Mouse (Mus musculus): ENCODE measurements at regions not wholly inside any gene's neighbourhood (a gene's known extent, or its start where the extent isn't known, plus 50 kb on each side); places are given as distances from the start of the nearest gene placed in this dataset.

DNA sequence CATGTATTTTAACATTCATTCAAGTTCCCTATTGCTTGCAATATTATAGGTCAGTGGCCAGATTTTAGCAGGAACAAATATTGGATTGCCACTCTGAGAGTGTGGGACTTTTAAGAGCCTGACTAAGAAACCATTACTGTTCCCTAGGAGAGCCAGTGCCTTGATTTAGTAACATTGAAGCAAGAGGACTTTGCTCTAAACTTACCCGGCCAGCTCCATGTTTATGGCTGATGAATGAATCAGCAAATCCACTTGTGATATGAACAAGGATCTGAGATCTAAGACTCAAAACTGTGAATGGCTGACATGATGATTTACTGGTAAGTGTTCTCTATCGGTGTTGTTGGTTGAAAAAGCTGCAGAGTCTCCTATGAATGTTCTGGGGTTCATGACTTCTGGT lies 236.4 kb downstream of the Brinp2 start:
- Histone ChIP-seq H3K9ac (ENCODE audit: low read depth, low read length) (no peak overlapping the region), H3K27ac (ENCODE audit: low read depth, low read length) (no peak overlapping the region), H3K4me1 (ENCODE audit: control insufficient read depth, insufficient read depth, low read length) (no peaks in the 10 kb centered on the region), H3K4me3 (ENCODE audit: low read depth, low read length) (no peak overlapping the region), H3K9me3 (replicated peaks; ENCODE audit: control insufficient read depth, low read length) (no peaks in the 10 kb centered on the region), H3K27me3 (ENCODE audit: control insufficient read depth, insufficient read depth, low read length) (no peaks in the 10 kb centered on the region), H3K4me2 (no peak overlapping the region), H3K36me3 (ENCODE audit: control insufficient read depth, insufficient read depth, low read length) (no peaks in the 10 kb centered on the region)
- 76% methylated on average over 2 of the region's 2 CpGs for WGBS (ENCODE audit: insufficient replicate concordance)
- ATAC-seq (replicated peaks; ENCODE audit: insufficient number of reproducible peaks, low FRiP score, low TSS enrichment) = no peak

DNA sequence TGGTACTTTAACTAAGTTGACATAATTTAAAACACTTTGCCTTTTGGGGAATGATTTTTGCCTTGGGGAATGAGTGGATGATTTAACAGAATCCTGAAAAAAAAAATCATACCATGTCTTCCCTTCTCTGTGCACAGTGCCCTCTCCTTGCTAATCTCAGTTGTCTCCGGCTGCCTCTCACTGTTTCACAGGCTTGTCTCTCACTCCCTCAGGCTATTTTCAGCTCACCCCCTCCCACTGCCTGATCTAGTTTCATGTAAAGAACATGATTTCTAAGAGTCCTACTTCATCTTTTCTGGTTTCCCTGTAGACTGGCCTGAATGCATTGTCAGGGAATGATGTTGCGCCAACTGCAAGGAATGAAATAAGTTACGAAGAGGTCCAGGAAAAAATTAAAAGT lies 231.2 kb downstream of the Brinp2 start:
- H3K4me2 ChIP-seq = no peak overlapping the region
- WGBS (ENCODE audit: insufficient replicate concordance) = 61% methylated on average over 3 of the region's 3 CpGs

DNA sequence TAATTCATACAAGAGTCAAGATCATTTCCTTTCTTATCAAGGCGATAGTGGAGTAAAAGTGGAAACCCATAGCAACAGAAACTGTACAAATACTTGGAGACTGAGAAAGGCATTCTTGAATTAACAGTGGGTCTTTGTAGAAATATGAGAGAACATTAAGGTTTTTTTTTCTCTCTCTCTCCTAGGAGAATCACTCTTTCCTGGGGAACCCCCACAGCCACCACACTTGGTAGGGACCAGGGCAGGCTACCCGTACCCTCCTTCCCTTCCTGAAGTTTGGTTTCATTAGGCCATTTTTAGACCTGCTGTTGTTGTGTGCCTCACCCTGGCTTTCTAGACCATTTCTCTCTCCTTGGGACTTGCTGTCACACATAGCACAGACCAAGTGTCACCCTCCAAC lies 229.9 kb downstream of the Brinp2 start:
- Histone ChIP-seq H3K4me2 (no peak overlapping the region), H3K27me3 (ENCODE audit: control insufficient read depth, insufficient read depth, low read length) (no peaks in the 10 kb centered on the region), H3K4me1 (ENCODE audit: control insufficient read depth, insufficient read depth, low read length) (0 out of 2 replicates have a peak, but pooled peaks cover 3% of the 10 kb centered on the region), H3K27ac (ENCODE audit: low read depth, low read length) (no peak overlapping the region), H3K4me3 (ENCODE audit: low read depth, low read length) (no peak overlapping the region), H3K9me3 (replicated peaks; ENCODE audit: control insufficient read depth, low read length) (no peaks in the 10 kb centered on the region), H3K9ac (ENCODE audit: low read depth, low read length) (no peak overlapping the region), H3K36me3 (ENCODE audit: control insufficient read depth, insufficient read depth, low read length) (no peaks in the 10 kb centered on the region)
- ATAC-seq (replicated peaks; ENCODE audit: insufficient number of reproducible peaks, low FRiP score, low TSS enrichment) = no peak
- WGBS (ENCODE audit: insufficient replicate concordance) = 66% methylated on average over 2 of the region's 2 CpGs

More for the DNA sequence above, 231.2 kb downstream of the Brinp2 start:
- ATAC-seq (replicated peaks; ENCODE audit: insufficient number of reproducible peaks, low FRiP score, low TSS enrichment) = no peak
- Histone ChIP-seq H3K4me3 (ENCODE audit: low read depth, low read length) (no peak overlapping the region), H3K4me1 (ENCODE audit: control insufficient read depth, insufficient read depth, low read length) (0 out of 2 replicates have a peak, but pooled peaks cover 3% of the 10 kb centered on the region), H3K9me3 (replicated peaks; ENCODE audit: control insufficient read depth, low read length) (no peaks in the 10 kb centered on the region), H3K36me3 (ENCODE audit: control insufficient read depth, insufficient read depth, low read length) (no peaks in the 10 kb centered on the region), H3K9ac (ENCODE audit: low read depth, low read length) (no peak overlapping the region), H3K27ac (ENCODE audit: low read depth, low read length) (no peak overlapping the region), H3K27me3 (ENCODE audit: control insufficient read depth, insufficient read depth, low read length) (no peaks in the 10 kb centered on the region)

DNA sequence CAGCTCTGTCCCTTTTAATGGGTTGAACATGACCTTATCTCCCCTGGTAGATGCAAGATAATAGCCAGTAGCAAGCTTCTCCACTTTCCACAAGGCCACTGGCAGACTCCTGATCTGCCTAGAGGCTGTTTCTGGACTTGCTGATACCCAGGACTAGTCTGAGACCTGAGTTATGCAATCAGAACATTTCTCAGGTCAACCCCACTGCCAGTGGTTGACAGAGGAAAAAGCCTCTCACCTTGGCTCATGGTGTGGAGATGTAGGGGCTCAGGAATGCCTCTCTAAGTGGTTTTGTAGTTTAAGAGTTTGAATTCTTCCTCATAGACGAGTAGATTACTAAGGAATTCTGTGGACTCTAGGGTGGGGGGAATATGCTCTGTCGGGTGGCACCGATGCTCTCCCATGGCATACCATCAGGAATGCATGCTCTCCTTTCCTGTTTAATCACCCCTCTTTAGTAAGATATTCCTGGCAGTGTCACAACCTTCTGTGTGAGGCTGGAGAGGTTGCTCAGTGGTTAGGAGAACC lies 226.8 kb downstream of the Brinp2 start:
- no peaks in the 10 kb centered on the region for H3K36me3 ChIP-seq (ENCODE audit: control insufficient read depth, insufficient read depth, low read length)
- H3K9me3 ChIP-seq (replicated peaks; ENCODE audit: control insufficient read depth, low read length) = no peaks in the 10 kb centered on the region
- H3K4me2 ChIP-seq = no peak overlapping the region
- no peak overlapping the region for H3K27ac ChIP-seq (ENCODE audit: low read depth, low read length)
- WGBS (ENCODE audit: insufficient replicate concordance) = 62% methylated on average over 3 of the region's 3 CpGs
- 0 out of 2 replicates have a peak, but pooled peaks cover 3% of the 10 kb centered on the region for H3K4me1 ChIP-seq (ENCODE audit: control insufficient read depth, insufficient read depth, low read length)
- H3K9ac ChIP-seq (ENCODE audit: low read depth, low read length) = no peak overlapping the region
- H3K4me3 ChIP-seq (ENCODE audit: low read depth, low read length) = no peak overlapping the region
- no peak for ATAC-seq (replicated peaks; ENCODE audit: insufficient number of reproducible peaks, low FRiP score, low TSS enrichment)
- no peaks in the 10 kb centered on the region for H3K27me3 ChIP-seq (ENCODE audit: control insufficient read depth, insufficient read depth, low read length)

DNA sequence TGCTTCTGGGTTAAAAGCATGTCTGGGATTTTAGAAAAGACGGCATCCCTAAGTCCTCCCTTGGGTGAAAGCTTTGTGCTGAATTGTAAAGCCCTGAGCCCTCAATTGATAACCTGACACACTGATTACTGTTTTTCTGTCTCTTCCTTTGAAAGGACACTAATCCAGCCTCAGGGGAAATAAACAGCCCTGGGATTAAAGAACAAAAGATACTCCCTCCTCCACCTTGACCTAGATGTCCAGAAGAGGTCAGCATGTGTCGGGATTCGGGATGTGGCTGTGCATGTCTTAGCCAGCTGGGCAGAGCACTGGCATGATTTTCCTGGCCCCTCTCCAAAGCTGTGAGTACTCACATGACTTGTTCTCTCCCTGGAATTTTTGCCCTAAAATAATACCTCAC lies 208.6 kb downstream of the Brinp2 start:
- Histone ChIP-seq H3K9ac (ENCODE audit: low read depth, low read length) (no peak overlapping the region), H3K4me2 (no peak overlapping the region), H3K27me3 (ENCODE audit: control insufficient read depth, insufficient read depth, low read length) (no peaks in the 10 kb centered on the region), H3K4me3 (ENCODE audit: low read depth, low read length) (no peak overlapping the region), H3K27ac (ENCODE audit: low read depth, low read length) (no peak overlapping the region), H3K36me3 (ENCODE audit: control insufficient read depth, insufficient read depth, low read length) (no peaks in the 10 kb centered on the region), H3K4me1 (ENCODE audit: control insufficient read depth, insufficient read depth, low read length) (no peaks in the 10 kb centered on the region), H3K9me3 (replicated peaks; ENCODE audit: control insufficient read depth, low read length) (no peaks in the 10 kb centered on the region)
- 25% methylated on average over 3 of the region's 3 CpGs for WGBS (ENCODE audit: insufficient replicate concordance)
- ATAC-seq (replicated peaks; ENCODE audit: insufficient number of reproducible peaks, low FRiP score, low TSS enrichment) = no peak

DNA sequence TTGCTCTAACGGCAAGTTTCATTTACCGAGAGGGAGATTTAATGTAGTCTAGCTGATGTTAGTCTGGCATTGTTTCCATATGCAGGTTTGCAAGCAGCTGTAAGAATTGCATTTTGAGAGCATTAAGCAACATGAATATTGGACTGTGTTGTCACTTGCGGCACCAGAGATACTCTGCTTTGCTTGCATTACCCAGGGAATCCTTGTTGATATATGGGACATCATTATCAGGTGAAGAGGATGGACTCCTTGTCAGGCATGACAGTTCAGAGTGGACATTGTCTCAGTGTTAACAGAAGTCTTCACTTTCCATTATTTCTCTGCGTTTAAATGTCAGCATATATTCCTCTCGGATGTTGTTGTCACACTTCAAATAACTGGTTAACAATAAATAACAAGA lies 208.1 kb downstream of the Brinp2 start:
- no peak for ATAC-seq (replicated peaks; ENCODE audit: insufficient number of reproducible peaks, low FRiP score, low TSS enrichment)
- H3K4me2 ChIP-seq = no peak overlapping the region
- no peaks in the 10 kb centered on the region for H3K9me3 ChIP-seq (replicated peaks; ENCODE audit: control insufficient read depth, low read length)
- H3K9ac ChIP-seq (ENCODE audit: low read depth, low read length) = no peak overlapping the region
- H3K4me3 ChIP-seq (ENCODE audit: low read depth, low read length) = no peak overlapping the region
- H3K4me1 ChIP-seq (ENCODE audit: control insufficient read depth, insufficient read depth, low read length) = no peaks in the 10 kb centered on the region
- H3K27me3 ChIP-seq (ENCODE audit: control insufficient read depth, insufficient read depth, low read length) = no peaks in the 10 kb centered on the region
- 77% methylated on average over 5 of the region's 5 CpGs for WGBS (ENCODE audit: insufficient replicate concordance)
- no peak overlapping the region for H3K27ac ChIP-seq (ENCODE audit: low read depth, low read length)
- H3K36me3 ChIP-seq (ENCODE audit: control insufficient read depth, insufficient read depth, low read length) = no peaks in the 10 kb centered on the region

DNA sequence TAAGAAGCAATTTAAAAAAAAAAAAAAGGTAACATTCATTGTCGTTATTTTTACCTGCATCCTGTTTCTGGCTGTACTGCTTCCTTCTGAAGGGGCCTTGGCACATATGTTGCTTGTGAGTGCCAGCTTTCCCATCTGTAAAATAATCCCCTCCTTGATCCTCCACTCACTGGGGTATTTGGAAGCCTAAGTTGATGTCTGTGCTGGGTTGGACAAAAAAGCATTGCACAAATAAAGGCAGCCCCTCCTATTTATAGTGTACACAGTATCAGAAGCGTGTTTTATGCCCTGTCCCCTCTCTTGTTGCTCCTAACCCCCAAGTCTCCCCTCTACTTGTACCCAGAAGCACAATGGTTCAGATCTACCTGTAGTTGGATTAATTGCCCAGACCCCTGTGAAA lies 195.0 kb downstream of the Brinp2 start:
- WGBS (ENCODE audit: insufficient replicate concordance) = 73% methylated on average over 2 of the region's 2 CpGs
- Histone ChIP-seq H3K27ac (ENCODE audit: low read depth, low read length) (no peak overlapping the region), H3K9ac (ENCODE audit: low read depth, low read length) (no peak overlapping the region), H3K9me3 (replicated peaks; ENCODE audit: control insufficient read depth, low read length) (no peaks in the 10 kb centered on the region), H3K27me3 (ENCODE audit: control insufficient read depth, insufficient read depth, low read length) (no peaks in the 10 kb centered on the region), H3K4me1 (ENCODE audit: control insufficient read depth, insufficient read depth, low read length) (no peaks in the 10 kb centered on the region), H3K4me2 (no peak overlapping the region), H3K4me3 (ENCODE audit: low read depth, low read length) (no peak overlapping the region), H3K36me3 (ENCODE audit: control insufficient read depth, insufficient read depth, low read length) (no peaks in the 10 kb centered on the region)
- no peak for ATAC-seq (replicated peaks; ENCODE audit: insufficient number of reproducible peaks, low FRiP score, low TSS enrichment)

DNA sequence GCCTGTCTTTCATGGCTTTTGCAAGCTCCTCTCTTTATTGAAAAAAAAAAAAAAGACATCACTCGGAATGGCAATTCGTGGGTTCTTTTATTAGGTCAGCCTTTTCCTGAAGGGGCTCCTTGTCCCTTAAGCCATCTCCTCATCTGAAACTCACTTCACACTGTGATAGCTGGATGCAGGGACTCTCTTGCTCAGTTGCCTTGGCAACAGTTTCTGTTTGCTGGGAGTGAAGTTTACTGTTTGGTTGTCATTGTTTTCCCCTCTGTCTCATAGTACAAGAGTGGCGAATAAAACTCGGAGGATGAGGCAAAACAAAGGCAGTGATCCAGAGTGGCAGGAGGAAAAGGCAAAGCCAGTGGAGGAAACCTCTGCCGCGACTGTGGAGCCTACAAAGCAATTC lies 194.6 kb downstream of the Brinp2 start:
- no peaks in the 10 kb centered on the region for H3K36me3 ChIP-seq (ENCODE audit: control insufficient read depth, insufficient read depth, low read length)
- H3K27ac ChIP-seq (ENCODE audit: low read depth, low read length) = no peak overlapping the region
- no peaks in the 10 kb centered on the region for H3K4me1 ChIP-seq (ENCODE audit: control insufficient read depth, insufficient read depth, low read length)
- H3K27me3 ChIP-seq (ENCODE audit: control insufficient read depth, insufficient read depth, low read length) = no peaks in the 10 kb centered on the region
- no peak overlapping the region for H3K4me3 ChIP-seq (ENCODE audit: low read depth, low read length)
- H3K9ac ChIP-seq (ENCODE audit: low read depth, low read length) = no peak overlapping the region
- whole genome bisulfite sequencing (ENCODE audit: insufficient replicate concordance) = 75% methylated on average over 6 of the region's 6 CpGs
- H3K9me3 ChIP-seq (replicated peaks; ENCODE audit: control insufficient read depth, low read length) = 0 out of 2 replicates have a peak, but pooled peaks cover 2% of the 10 kb centered on the region
- ATAC-seq (replicated peaks; ENCODE audit: insufficient number of reproducible peaks, low FRiP score, low TSS enrichment) = no peak
- H3K4me2 ChIP-seq = no peak overlapping the region

DNA sequence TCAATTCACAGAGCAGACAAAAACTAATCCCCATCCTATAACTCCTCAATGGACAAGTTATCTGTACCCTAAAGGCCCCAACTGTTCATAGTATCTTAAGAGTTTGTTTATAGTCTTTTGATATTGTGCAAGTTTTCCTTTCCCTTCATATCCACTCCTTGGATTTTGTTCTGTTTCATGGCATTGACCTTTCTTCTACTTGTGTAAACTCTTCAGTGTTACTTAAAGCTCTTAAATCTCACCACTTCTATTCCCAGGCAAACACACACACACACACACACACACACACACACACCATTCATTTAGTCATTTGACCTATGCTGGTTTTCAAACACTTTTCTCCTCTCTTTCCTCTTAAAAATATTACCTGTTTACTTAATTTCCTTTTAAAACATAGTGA lies 192.7 kb downstream of the Brinp2 start:
- Histone ChIP-seq H3K4me1 (ENCODE audit: control insufficient read depth, insufficient read depth, low read length) (no peaks in the 10 kb centered on the region), H3K36me3 (ENCODE audit: control insufficient read depth, insufficient read depth, low read length) (no peaks in the 10 kb centered on the region), H3K4me2 (no peak overlapping the region), H3K27ac (ENCODE audit: low read depth, low read length) (no peak overlapping the region), H3K9ac (ENCODE audit: low read depth, low read length) (no peak overlapping the region), H3K27me3 (ENCODE audit: control insufficient read depth, insufficient read depth, low read length) (no peaks in the 10 kb centered on the region), H3K4me3 (ENCODE audit: low read depth, low read length) (no peak overlapping the region), H3K9me3 (replicated peaks; ENCODE audit: control insufficient read depth, low read length) (0 out of 2 replicates have a peak, but pooled peaks cover 2% of the 10 kb centered on the region)
- ATAC-seq (replicated peaks; ENCODE audit: insufficient number of reproducible peaks, low FRiP score, low TSS enrichment) = no peak
